Mouse (Mus musculus): ENCODE results near the gene Sppl2b. TPM values are rescaled to one million over a fixed set of nuclear protein-coding genes. Genes with fewer than 3 reads are reported as not detected.

Sppl2b gene
- 35.5 TPM for polyA plus RNA-seq (2017; shearing (Covaris generic))

DNA sequence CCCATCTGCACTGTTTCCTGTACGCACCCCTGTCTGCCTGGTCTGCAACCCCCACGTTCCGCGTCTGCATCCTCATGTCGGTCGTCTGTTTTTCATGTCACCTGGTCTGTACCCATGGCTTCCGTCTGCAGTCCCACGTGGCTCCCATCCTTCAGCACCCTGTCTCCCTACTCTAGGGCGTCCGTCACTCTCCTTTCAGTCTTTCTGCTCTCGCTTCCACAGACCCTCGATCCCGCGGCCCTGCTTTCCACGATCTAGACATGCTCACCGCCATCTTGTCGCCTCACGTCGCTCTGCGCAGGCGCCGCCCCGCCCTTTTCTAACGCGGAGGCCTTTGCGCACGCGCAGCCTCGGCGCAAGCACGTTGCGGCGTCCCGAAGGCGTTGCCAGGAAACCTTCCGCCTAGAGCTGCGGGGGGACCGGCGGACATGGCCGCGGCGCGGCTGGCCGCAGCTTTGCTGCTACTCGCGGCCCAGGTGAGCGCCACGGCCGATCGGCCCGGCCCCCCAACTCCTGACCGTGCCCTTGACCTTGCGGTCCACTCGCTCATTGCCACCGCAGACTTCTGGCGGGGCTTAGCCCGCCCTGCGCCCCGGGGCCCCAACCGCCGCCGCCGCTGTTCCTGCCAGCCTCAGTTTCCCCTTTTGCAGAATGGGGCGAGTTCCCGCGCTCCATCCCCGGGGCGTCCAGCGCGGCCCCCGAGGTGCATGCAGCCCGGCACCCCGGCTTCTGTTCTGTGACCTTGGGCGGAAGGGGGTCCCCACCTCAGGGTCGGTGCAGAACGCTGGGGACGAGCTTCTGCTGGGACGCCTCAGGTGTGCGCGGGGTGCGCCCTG, at the start of gene Sppl2b, which contains the start of gene Lsm7:
Gene Sppl2b (plus strand): TSS at position 363 of the 836 bp plus-strand sequence.
Gene Lsm7 (minus strand): TSS at position 297 of the 836 bp plus-strand sequence.

DNA sequence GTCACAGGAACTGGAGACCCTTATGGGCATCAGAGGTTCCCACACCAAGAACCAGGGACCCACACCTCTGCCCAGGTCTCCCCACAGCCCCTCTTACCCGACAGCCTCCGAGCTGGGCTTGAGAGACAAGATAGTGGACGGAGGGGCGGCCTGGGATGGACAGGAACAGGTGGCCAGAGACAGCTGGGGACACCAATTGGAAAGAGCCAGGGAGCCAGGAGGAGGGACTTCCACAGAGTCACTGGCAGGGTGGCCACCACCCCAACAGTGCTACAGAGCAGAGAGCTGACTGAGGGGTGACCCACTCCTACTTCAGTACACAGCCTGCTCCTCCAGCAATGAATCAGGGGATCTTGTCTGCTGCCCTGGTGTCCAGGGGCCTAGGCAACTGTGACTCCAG, 41.7 kb upstream of the Sppl2b start, which contains the start of gene Jsrp1:
Gene Jsrp1 (minus strand): TSS at position 133 of the 400 bp plus-strand sequence.

DNA sequence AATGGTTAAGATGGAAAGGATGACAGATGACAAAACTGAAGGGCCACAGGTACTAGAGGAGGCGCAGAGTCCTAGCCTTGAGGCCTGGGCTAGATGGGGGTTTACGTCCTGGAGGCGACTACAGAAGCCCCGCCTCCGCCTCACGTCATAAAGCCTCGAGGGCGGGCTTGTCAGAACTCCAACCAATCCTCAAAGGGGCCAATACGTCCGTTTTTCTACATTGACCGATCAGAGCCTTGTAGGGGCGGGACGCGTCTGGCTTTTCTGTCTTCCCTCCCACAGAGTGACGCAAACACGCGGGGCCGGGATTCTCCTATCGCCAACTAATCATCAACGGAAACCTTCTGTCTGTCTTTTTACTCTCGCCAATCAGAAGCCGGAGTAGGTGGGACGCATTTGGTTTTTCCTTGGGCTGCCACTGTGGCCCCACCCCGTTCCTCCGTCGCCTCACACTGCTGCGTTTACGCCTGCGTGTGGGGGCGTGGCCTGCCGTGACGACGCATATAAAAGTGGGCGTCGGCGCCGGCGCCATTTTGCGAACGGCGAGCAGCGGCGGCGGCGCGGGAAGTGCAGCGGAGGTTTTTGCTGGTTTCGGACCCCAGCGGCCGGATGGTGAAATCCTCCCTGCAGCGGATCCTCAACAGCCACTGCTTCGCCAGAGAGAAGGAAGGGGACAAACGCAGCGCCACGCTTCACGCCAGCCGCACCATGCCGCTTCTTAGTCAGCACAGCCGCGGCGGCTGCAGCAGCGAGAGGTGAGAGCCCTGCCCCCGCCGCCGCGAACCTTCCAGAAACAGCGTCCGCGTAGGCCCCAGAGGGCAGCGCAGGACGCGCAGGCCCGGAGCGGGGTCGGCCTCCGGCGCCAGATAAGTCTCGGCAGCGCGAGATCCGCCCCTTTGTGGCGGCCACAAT, 28.7 kb upstream of the Sppl2b start, which contains the start of gene Oaz1:
Gene Oaz1 (plus strand): TSS at position 506 of the 912 bp plus-strand sequence.

DNA sequence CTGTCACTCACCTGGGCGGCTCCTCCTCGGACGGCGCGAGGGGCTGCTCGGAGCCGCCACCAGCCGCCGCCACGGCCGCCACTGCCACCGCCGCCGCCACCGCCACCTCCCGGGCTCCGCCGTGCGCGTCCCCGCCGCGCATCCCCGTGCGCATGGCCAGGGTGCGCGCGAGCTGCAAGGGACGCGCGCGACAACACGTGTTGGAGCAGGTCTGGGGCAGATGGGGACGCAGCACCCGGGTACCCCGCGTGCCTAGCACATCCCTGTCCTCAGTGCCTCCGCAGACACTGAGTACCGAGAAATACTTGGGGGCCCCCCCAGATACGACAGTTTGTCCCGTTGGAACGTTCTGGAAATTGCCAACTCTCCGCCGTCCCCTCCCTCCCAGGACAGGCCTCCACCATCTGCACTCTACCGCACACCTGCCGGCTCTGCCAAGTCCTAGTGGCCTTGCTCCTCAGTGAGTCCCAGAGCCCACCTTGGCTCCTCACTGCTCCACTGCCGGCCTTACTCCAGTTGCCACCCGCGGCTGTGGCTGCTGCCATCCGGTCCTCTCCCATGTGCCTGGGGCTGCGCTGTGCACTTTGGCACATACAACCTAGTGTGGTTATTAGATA, 11.0 kb upstream of the Sppl2b start, which contains the start of gene Lingo3:
Gene Lingo3 (minus strand): TSS at position 109 of the 617 bp plus-strand sequence.

DNA sequence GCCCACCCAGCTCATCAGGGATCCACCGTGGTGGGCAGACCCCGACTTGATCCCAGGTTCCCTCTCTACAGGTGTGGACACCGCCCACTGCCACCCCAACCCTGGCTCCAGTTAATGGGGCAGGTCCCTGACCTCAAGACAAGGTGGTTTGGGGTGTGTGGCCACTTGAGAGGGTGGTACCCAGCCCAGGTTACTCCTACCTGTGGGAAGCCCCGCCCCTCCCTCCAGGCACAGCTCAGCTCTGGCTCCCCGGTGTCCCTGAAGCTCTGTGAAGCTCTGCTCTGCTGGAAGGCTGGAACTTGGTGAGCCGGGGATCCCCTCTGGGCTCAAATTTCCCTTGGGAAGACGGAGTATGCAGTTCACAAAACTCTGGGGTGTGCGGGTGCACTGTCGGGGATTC, 16.5 kb downstream of the Sppl2b start, which contains the start of gene Tmprss9:
Gene Tmprss9 (plus strand): TSS at position 268 of the 400 bp plus-strand sequence.

DNA sequence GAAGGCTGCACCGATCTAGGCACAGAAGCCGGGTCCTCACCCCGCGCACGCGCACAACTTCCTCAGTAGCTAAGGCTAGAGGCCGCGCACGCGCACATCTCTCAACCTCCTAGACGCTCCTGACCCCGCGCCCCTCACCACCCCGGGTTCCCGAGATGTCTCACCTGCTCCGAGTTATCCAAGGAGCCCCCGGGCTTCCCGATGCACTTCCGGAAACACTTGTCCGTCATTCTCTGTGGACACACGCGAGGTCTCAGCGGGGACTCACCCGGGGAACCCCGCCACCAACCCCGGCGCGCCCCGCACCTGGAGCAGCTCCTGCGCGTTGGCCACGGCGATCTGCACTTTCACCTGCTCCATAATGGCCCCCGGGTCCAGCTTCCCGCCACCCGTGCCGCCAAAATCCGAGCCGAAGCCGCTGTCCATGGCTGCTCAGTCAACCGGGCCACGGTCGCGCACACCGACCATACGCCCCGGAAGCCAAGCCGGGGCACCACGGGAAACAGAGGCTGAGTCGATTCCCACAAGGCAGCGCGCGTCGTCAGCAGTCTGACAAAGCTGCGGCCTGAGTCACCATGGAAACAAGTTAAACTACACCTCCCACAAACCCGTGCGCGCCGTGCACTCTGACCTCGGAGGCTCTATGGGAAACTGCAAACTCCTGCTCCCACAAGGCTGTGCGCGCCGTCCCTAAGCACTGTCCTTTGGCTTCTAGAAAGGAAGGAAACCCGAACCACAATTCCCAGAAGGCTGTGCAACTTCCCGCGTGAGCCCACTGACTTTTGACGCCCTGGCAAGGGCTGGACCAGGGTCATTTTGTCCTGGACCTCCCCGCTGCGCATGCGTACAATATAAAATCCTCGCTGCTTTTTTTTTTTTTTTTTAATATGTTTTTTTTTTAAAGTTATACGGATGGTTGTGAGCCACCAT, 45.5 kb downstream of the Sppl2b start, which contains the start of gene Timm13:
Gene Timm13 (minus strand): TSS at position 652 of the 930 bp plus-strand sequence.

DNA sequence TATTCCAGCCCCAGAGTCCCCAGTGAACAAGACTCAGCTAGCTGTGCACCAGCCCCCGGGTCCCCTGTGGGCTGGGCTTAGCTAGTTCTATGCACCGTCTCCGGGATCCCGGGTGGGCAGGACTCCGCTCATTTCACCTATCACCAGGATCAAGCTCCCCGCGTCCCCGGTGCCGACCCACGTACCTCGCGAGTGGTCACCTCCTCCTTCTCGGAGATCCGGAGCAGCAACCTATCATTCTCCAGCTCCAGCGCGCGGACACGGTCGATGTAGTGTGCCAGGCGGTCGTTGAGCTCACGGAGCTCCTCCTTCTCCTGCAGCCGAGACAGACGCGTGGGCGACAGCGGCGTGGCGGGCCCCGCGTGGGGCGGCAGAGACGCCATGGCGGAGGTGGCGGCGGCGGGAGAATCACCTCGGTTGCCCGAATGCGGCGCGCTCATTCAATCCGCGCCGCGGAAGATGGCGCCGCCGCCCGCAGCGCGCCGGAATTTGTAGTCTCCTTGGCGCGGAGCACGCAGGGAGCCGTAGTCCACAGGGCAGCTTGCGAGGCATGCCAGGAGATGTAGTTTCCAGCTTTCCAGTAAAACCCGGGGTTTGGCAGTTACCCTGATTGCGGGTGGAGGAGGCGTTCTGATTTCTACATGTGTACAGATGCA, 62.8 kb downstream of the Sppl2b start, which contains the start of gene Lmnb2:
Gene Lmnb2 (minus strand): TSS at position 467 of the 656 bp plus-strand sequence.

Other genes with a start within 250 kb of the Sppl2b start
- 6.8 TPM for gene Gm49322, start 249.3 kb upstream of the Sppl2b start, polyA plus RNA-seq (2017; shearing (Covaris generic))
- 9.4 TPM for gene Csnk1g2, start 232.4 kb upstream of the Sppl2b start, polyA plus RNA-seq (2017; shearing (Covaris generic))
- 4.2 TPM for gene Btbd2, start 198.2 kb upstream of the Sppl2b start, polyA plus RNA-seq (2017; shearing (Covaris generic))
- 15.4 TPM for gene Mknk2, start 177.2 kb upstream of the Sppl2b start, polyA plus RNA-seq (2017; shearing (Covaris generic))
- gene Mob3a, start 153.3 kb upstream of the Sppl2b start, polyA plus RNA-seq (2017; shearing (Covaris generic)), result 385 TPM
- 188 TPM for gene Izumo4, start 153.1 kb upstream of the Sppl2b start, polyA plus RNA-seq (2017; shearing (Covaris generic))
- 34.9 TPM for gene Ap3d1, start 113.0 kb upstream of the Sppl2b start, polyA plus RNA-seq (2017; shearing (Covaris generic))
- 7.6 TPM for gene Dot1l, start 100.1 kb upstream of the Sppl2b start, polyA plus RNA-seq (2017; shearing (Covaris generic))
- gene Sf3a2, start 57.1 kb upstream of the Sppl2b start, polyA plus RNA-seq (2017; shearing (Covaris generic)), result 98.7 TPM
- 166 TPM for gene Plekhj1, start 56.6 kb upstream of the Sppl2b start, polyA plus RNA-seq (2017; shearing (Covaris generic))
- not detected for gene Amh, start 50.0 kb upstream of the Sppl2b start, polyA plus RNA-seq (2017; shearing (Covaris generic))
- not detected for gene Jsrp1, start 41.8 kb upstream of the Sppl2b start, polyA plus RNA-seq (2017; shearing (Covaris generic))
- gene Oaz1, start 28.6 kb upstream of the Sppl2b start, polyA plus RNA-seq (2017; shearing (Covaris generic)), result 2,307 TPM
- not detected for gene Lingo3, start 11.2 kb upstream of the Sppl2b start, polyA plus RNA-seq (2017; shearing (Covaris generic))
- gene Lsm7, start 66 bp upstream of the Sppl2b start, polyA plus RNA-seq (2017; shearing (Covaris generic)), result 236 TPM
- not detected for gene Tmprss9, start 16.6 kb downstream of the Sppl2b start, polyA plus RNA-seq (2017; shearing (Covaris generic))
- gene Timm13, start 45.7 kb downstream of the Sppl2b start, polyA plus RNA-seq (2017; shearing (Covaris generic)), result 269 TPM
- gene Lmnb2, start 63.0 kb downstream of the Sppl2b start, polyA plus RNA-seq (2017; shearing (Covaris generic)), result 10.1 TPM
- 80.1 TPM for gene Gadd45b, start 74.8 kb downstream of the Sppl2b start, polyA plus RNA-seq (2017; shearing (Covaris generic))
- 0.14 TPM for gene Gng7, start 159.7 kb downstream of the Sppl2b start, polyA plus RNA-seq (2017; shearing (Covaris generic))
- not detected for gene Diras1, start 170.4 kb downstream of the Sppl2b start, polyA plus RNA-seq (2017; shearing (Covaris generic))
- gene Slc39a3, start 182.2 kb downstream of the Sppl2b start, polyA plus RNA-seq (2017; shearing (Covaris generic)), result 11.8 TPM
- 113 TPM for gene Sgta, start 204.9 kb downstream of the Sppl2b start, polyA plus RNA-seq (2017; shearing (Covaris generic))
- gene Thop1, start 214.8 kb downstream of the Sppl2b start, polyA plus RNA-seq (2017; shearing (Covaris generic)), result 8.0 TPM
- 0.25 TPM for gene Creb3l3, start 243.6 kb downstream of the Sppl2b start, polyA plus RNA-seq (2017; shearing (Covaris generic))